Mouse (Mus musculus): ENCODE data around the gene 4930447C04Rik. TPM values are rescaled to one million over a fixed set of nuclear protein-coding genes. Genes with fewer than 3 reads are reported as not detected.

The 4930447C04Rik gene
- 10 to 100 TPM in 1 of 2 experiments, 1 to 10 TPM in 1; 4.1 to 11.0 TPM for total RNA-seq (2021)

DNA sequence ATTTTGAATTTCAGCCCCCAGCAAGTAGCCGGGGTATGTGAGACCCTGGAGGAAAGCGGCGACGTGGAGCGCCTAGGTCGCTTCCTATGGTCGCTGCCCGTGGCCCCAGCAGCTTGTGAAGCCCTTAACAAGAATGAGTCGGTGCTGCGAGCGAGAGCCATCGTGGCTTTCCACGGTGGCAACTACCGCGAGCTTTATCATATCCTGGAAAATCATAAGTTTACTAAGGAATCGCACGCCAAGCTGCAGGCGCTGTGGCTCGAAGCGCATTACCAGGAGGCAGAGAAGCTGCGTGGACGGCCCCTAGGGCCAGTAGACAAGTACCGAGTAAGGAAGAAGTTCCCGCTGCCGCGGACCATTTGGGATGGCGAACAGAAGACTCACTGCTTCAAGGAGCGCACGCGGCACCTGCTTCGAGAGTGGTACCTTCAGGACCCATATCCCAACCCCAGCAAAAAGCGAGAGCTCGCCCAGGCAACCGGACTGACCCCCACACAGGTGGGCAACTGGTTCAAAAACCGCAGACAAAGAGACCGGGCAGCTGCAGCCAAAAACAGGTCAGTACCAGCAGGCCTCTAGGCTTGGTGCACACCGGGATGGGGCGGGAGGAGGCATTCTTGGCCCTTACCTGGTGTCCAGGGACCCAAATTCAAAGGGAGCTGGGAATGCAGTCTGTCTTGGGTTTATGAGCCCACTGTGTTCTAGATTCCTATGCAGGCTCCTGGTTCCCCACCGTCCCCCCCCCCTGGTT is at the start of gene 4930447C04Rik:
4930447C04Rik (minus strand) TSS at position 704 of the 751 bp plus-strand sequence.
- intact Hi-C loops (cut with DNase I), result no loop called here
- DNase-seq (ENCODE audit: low spot score in 2 of 2), result no peak

GRCm38 (mm10) chr12:72983071-72983857 is 42.7 kb upstream of the 4930447C04Rik start:
- intact Hi-C loops (cut with DNase I), result no loop called here
- no peak for DNase-seq (ENCODE audit: low spot score in 2 of 2)

DNA sequence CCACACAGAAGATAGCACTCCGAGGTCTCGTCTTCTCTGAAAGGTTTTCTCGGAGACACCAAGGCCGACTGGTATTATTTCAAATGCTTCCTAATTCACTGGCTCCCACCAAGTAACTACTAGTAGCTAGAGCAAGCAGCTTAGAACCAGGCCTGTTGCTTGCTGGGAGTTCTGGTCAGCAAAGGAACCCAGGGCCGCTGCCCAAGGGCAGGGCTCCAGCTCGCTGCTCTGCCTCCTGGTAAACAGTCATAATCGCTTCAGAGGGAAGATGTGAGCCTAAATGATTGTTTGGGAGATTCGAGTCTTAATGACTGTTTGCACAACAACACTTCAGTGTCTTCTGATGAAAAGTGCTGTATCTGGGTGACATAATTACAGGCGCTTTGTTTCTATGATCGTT is 42.0 kb upstream of the 4930447C04Rik start:
- no peak for DNase-seq (ENCODE audit: low spot score in 2 of 2)
- intact Hi-C loops (cut with DNase I), result no loop called here

DNA sequence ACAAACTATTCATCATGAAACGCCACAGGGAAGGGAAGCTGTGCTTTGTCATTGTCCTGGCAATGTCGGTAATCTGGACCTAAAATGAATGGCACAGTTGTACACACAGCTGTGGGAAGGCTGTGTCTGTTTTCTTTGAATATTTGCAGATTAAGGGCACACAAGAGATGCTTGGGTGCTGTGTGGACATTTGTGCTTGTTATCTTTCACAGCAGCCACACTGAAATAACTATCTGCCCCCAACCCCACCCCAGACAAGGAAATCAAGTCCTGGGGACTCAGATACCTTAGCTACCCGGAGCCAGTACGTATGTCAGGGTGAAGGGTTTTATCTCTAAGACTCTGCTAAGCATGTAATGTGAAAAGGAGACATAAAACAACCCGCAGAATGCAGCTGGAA is 38.7 kb upstream of the 4930447C04Rik start:
- no peak for DNase-seq (ENCODE audit: low spot score in 2 of 2)
- intact Hi-C loops (cut with DNase I), result loop anchor here (5.0 to 10.0 kb wide), 2 partner anchors 464 to 517 kb away; no protein-coding TSS in a partner anchor

DNA sequence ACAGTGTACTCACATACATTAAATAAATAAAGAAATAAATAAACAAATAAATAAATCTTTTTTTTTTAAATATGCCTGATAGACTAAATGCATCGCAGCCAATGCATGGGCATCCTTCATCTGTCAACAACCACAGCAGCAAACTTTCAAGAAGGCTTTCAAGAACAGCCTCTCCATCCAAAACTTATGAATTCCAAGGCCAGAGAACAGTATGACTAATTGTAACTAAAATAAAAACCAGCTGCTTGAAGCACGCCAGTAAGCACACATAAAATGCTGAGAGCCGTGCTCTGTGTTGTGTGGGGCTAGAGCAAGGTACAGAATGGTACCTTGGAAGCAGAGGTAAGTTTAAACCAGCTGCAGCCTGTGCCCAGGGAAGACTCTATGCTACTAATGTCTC is 37.3 kb upstream of the 4930447C04Rik start:
- intact Hi-C loops (cut with DNase I), result loop anchor here (2.0 to 10.0 kb wide), 3 partner anchors 129 to 516 kb away; no protein-coding TSS in a partner anchor
- DNase-seq (ENCODE audit: low spot score in 2 of 2), result no peak

GRCm38 (mm10) chr12:72976718-72977117 is 36.1 kb upstream of the 4930447C04Rik start:
- intact Hi-C loops (cut with DNase I), result loop anchor here (2.0 to 10.0 kb wide), 3 partner anchors 128 to 514 kb away; no protein-coding TSS in a partner anchor
- DNase-seq (ENCODE audit: low spot score in 2 of 2), result peak; percentile 55 to 58

DNA sequence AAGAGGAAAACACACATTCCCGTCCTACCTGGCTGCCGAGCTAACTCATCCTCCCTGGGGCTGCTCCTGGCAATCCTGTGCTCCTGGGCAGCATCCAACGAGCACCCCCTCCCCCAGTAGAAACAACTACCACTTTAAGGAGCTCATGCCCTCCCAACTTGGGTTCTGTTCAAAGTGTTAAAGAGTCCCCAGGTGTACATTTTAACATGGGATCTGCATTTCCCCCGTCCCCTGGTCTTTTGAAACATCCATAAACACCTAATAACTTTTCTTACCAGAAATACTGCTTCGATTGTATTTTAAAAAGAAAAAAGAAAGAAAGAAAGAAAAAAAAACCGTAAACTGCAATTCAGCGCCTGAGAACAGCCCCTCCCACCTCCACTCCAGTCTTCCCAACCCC is 35.6 kb upstream of the 4930447C04Rik start:
- intact Hi-C loops (cut with DNase I), result loop anchor here (2.0 to 10.0 kb wide), 3 partner anchors 127 to 514 kb away; no protein-coding TSS in a partner anchor
- no peak for DNase-seq (ENCODE audit: low spot score in 2 of 2)

DNA sequence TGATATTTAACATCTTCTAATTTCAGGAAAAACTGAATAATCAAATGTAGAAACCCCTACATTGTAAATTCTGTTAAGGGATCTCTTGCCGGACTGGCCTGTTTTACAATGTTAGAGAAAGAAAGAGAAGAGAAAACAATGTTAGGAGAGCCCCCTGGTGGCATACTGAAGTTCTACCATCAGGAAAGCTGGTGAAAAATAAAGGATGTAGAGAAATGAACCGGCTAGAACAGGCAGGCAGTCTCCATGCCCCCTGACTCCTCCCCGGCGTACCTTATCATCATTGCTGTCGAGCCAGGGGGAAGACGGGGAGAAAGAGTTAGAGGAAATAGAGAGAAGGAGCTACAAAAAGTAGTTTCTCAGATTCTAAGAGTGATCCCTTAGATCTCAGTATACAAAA is 32.6 kb upstream of the 4930447C04Rik start:
- intact Hi-C loops (cut with DNase I), result loop anchor here (10.0 kb wide), 1 partner anchor 458 kb away; no protein-coding TSS in a partner anchor
- DNase-seq (ENCODE audit: low spot score in 2 of 2), result peak; percentile 8 to 12

- intact Hi-C loops (cut with DNase I), result loop anchor here (10.0 kb wide), 1 partner anchor 456 kb away; no protein-coding TSS in a partner anchor
- DNase-seq (ENCODE audit: low spot score in 2 of 2), result no peak
These were observed 30.0 kb upstream of the 4930447C04Rik start for GRCm38 (mm10) chr12:72970620-72971019.

GRCm38 (mm10) chr12:72967541-72967940 is 27.0 kb upstream of the 4930447C04Rik start:
- intact Hi-C loops (cut with DNase I), result no loop called here
- no peak for DNase-seq (ENCODE audit: low spot score in 2 of 2)

- no peak for DNase-seq (ENCODE audit: low spot score in 2 of 2)
- intact Hi-C loops (cut with DNase I), result no loop called here
These were observed 22.2 kb upstream of the 4930447C04Rik start for GRCm38 (mm10) chr12:72962761-72963160.

- intact Hi-C loops (cut with DNase I), result no loop called here
- no peak for DNase-seq (ENCODE audit: low spot score in 2 of 2)
These were observed 17.9 kb upstream of the 4930447C04Rik start for GRCm38 (mm10) chr12:72958446-72958845.

DNA sequence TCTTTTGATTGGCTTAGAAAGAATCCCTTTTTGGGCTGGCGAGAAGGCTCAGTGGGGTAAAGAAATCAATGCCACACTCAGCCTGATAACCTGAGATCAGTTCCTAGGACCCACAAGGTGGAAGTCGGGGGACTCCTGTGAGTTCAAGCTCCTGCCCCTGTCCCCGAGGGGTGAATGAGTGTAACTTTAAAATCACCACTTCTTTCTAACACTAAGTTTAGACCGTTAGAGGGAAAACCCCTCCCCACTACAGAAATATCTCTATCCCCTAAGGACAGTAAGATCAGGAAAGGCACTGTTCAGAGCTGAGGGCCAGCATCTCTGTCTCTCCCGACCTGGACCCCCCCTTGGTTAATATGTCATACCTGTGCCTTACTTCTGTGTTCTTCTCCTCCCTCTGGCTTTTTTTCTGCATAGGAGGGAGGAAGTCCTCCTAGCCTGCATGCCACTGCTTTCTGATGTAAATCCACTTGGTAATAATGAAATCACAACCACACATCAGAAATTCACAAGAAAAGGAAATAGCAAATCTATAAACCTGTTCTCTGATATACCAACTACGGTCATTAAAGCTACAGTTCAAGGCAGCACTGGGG is 17.4 kb upstream of the 4930447C04Rik start:
- no peak for DNase-seq (ENCODE audit: low spot score in 2 of 2)
- intact Hi-C loops (cut with DNase I), result no loop called here

GRCm38 (mm10) chr12:72954906-72955305 is 14.3 kb upstream of the 4930447C04Rik start:
- intact Hi-C loops (cut with DNase I), result no loop called here
- DNase-seq (ENCODE audit: low spot score in 2 of 2), result no peak

DNA sequence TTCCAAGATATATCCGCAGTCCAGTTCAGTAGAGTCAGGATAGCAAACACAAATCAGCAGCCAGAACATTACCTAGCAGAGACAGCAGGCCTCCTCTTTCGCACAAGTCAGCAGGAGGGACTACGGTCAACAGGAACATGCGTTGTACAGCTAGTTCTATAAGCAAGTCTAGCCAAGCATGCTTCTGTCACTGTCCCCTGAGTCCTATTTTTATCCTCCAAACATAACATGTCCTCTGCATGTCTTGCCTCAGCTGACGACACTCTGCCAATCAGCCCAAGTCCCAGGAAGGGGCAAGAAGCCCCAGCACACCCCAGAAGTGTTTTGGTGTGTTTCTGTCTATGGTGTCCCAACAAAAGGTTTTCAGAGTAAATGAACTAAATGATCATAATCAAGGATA is 13.3 kb upstream of the 4930447C04Rik start:
- intact Hi-C loops (cut with DNase I), result no loop called here
- no peak for DNase-seq (ENCODE audit: low spot score in 2 of 2)

- intact Hi-C loops (cut with DNase I), result no loop called here
- no peak for DNase-seq (ENCODE audit: low spot score in 2 of 2)
These were observed 12.5 kb upstream of the 4930447C04Rik start for GRCm38 (mm10) chr12:72953089-72953488.

- intact Hi-C loops (cut with DNase I), result no loop called here
- DNase-seq (ENCODE audit: low spot score in 2 of 2), result no peak
These were observed 6.8 kb upstream of the 4930447C04Rik start for GRCm38 (mm10) chr12:72947335-72947734.

DNA sequence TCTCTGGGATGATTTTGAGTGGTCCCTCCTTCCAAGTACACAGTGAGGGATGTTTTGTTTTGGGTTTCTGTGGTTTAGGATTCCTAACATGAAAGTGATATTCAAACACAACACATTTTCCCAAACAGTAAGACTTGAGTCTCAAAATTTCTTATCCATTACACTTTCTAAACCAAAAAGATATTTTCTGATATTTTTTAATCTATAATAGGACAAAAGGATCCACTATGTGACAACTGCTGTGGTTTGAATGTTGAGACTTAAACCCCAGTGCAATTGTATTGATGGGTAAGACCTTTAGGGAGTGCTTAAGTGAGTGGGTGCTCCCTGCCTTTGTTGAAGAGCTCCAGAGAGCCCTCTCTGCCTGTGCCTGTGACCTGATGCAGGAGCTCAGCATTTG is 6.2 kb upstream of the 4930447C04Rik start:
- intact Hi-C loops (cut with DNase I), result no loop called here
- no peak for DNase-seq (ENCODE audit: low spot score in 2 of 2)

- no peak for DNase-seq (ENCODE audit: low spot score in 2 of 2)
- intact Hi-C loops (cut with DNase I), result no loop called here
These were observed 5.5 kb upstream of the 4930447C04Rik start for GRCm38 (mm10) chr12:72946064-72946395.

Data from left cerebral cortex, postnatal 36 days (tissue).